Mouse (Mus musculus): ENCODE results near the gene Atxn7l2. TPM values are rescaled to one million over a fixed set of nuclear protein-coding genes. Genes with fewer than 3 reads are reported as not detected.

Gene Atxn7l2
- polyA plus RNA-seq, 1 experiment from 2014 or later, result 25.2 TPM

GRCm38 (mm10) chr3:108204470-108204869 is 6.3 kb downstream of the Atxn7l2 start:
- H3K36me3 ChIP-seq, result peaks cover 69% of the 10 kb centered on the region
- H3K27me3 ChIP-seq, result no peaks in the 10 kb centered on the region
- H3K4me1 ChIP-seq (replicated peaks), result peaks cover 34% of the 10 kb centered on the region
- H3K9ac ChIP-seq (replicated peaks), result no peak overlapping the region
- H3K4me2 ChIP-seq, result no peak overlapping the region
- ATAC-seq (ENCODE audit: insufficient number of reproducible peaks, insufficient read depth, low FRiP score, low TSS enrichment, low read depth), result no peak
- H3K4me3 ChIP-seq (replicated peaks), result no peak overlapping the region
- no peak overlapping the region for H3K27ac ChIP-seq
- WGBS, result 87% methylated on average over 11 of the region's 11 CpGs
- H3K9me3 ChIP-seq, result no peaks in the 10 kb centered on the region

GRCm38 (mm10) chr3:108203621-108204325 is 7.0 kb downstream of the Atxn7l2 start:
- Histone ChIP-seq H3K4me1 (replicated peaks) (peaks cover 27% of the 10 kb centered on the region), H3K4me2 (no peak overlapping the region), H3K4me3 (replicated peaks) (no peak overlapping the region), H3K27me3 (no peaks in the 10 kb centered on the region), H3K36me3 (peaks cover 75% of the 10 kb centered on the region), H3K9ac (replicated peaks) (no peak overlapping the region), H3K27ac (no peak overlapping the region), H3K9me3 (no peaks in the 10 kb centered on the region)
- 83% methylated on average over 11 of the region's 11 CpGs for WGBS
- ATAC-seq (ENCODE audit: insufficient number of reproducible peaks, insufficient read depth, low FRiP score, low TSS enrichment, low read depth), result no peak

DNA sequence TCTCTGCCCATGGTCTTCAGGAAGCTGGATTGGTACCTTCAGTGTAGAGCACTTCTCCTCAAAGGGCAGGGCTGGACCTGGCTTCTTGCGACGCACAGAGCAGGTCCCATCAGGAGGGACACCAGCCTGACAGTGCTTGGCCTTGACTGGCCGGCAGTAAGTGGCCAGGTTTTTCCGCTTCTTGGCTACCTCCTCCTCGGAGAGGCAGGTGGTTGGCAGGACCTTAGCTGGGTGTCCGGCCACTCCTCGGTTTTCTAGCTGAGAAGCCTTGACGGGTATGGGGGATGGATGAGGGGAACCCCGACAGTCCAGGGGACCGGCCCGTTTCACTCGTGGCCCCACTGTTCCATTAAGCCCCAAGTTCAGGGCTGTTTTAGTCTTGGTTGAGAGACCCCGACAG is 7.5 kb downstream of the Atxn7l2 start:
- Histone ChIP-seq H3K4me3 (replicated peaks) (no peak overlapping the region), H3K4me2 (no peak overlapping the region), H3K9me3 (no peaks in the 10 kb centered on the region), H3K36me3 (peaks cover 78% of the 10 kb centered on the region), H3K9ac (replicated peaks) (no peak overlapping the region), H3K4me1 (replicated peaks) (peaks cover 21% of the 10 kb centered on the region), H3K27ac (0 out of 2 replicates have a peak overlapping the region, but pooled peaks have one; percentile 12), H3K27me3 (no peaks in the 10 kb centered on the region)
- no peak for ATAC-seq (ENCODE audit: insufficient number of reproducible peaks, insufficient read depth, low FRiP score, low TSS enrichment, low read depth)
- WGBS, result 86% methylated on average over 13 of the region's 13 CpGs

DNA sequence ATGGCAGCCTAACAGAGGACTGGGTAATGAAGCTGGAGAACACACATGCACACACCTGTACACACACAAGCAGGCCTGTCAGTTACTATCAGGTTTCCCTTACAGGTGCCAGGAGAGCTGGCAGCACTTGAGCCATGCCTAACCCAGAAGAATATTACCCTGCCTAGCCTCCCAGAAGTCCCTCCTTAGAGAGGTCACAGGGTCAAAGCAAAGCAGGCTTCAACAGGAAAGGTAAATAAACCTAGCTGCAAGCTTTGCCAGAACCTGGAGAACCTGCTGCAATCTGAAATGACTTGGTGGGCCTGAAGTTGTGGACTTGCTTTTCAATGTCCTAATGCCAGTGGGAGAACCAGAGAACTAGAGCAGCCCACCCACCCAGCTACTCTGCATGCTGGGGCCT is 8.2 kb downstream of the Atxn7l2 start:
- no peak overlapping the region for H3K4me3 ChIP-seq (replicated peaks)
- H3K27ac ChIP-seq, result 0 out of 2 replicates have a peak overlapping the region, but pooled peaks have one; percentile 12
- H3K9me3 ChIP-seq, result no peaks in the 10 kb centered on the region
- H3K9ac ChIP-seq (replicated peaks), result no peak overlapping the region
- H3K36me3 ChIP-seq, result peaks cover 76% of the 10 kb centered on the region
- peaks cover 21% of the 10 kb centered on the region for H3K4me1 ChIP-seq (replicated peaks)
- H3K4me2 ChIP-seq, result no peak overlapping the region
- H3K27me3 ChIP-seq, result no peaks in the 10 kb centered on the region
- no peak for ATAC-seq (ENCODE audit: insufficient number of reproducible peaks, insufficient read depth, low FRiP score, low TSS enrichment, low read depth)

DNA sequence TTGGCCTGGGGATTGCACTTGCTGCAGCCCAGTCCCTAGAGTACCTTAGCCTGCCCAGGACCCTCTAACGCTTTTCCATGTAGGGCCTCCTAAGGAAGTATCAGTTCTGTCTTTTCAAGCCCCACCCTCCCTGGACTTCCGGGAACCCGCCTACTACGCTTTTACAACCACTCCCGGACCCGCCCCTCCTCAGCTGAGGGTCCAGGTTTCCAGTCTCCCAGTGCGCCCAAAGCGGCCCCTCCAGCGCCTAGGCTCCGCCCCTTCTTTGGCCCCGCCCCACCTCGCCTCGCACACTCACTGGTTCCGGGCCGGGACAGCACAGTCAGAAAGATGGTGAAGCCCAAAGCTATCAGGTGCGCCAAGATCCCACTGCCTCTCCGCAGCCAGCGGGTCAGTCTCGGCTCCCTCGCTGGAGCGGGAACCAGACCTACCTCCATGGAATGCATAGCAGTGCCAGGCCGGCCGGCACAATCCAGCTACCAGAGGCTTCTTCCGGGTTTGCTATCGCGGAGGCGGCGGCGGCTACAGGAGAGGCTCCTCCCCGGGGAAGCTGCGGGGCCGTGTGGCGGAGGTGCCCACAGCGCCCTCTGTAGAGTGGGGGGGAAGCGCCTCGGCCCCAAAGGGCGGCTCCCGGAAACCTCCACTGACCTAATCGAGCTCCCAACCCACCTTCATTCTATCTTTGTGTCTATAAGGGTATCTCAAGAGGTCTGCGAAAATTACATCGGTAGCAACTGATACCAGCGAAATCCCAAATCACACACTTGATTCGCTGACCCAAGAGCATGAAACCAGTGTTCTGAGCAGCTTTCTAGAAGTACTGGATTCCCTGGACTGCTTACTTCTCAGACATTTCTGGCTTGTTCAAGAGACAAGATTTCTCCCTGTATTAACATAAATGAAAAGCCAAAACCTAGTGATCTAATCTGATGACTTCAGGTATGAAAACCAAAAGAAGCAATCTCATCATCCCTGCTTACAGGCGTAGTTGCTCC is 10.1 kb downstream of the Atxn7l2 start, which contains the start of gene Cyb561d1:
Gene Cyb561d1 (minus strand): TSS at position 884 of the 995 bp plus-strand sequence.
- ATAC-seq (ENCODE audit: insufficient number of reproducible peaks, insufficient read depth, low FRiP score, low TSS enrichment, low read depth), result peak; percentile 88
- Histone ChIP-seq H3K9ac (replicated peaks) (peak within 1 kb of the TSS; percentile 58), H3K9me3 (no peaks in the 10 kb centered on the region), H3K4me3 (replicated peaks) (peak within 1 kb of the TSS; percentile 59), H3K36me3 (peaks cover 57% of the 10 kb centered on the region), H3K27me3 (no peaks in the 10 kb centered on the region), H3K4me2 (peak within 1 kb of the TSS; percentile 82), H3K4me1 (replicated peaks) (peaks cover 37% of the 10 kb centered on the region), H3K27ac (peak within 1 kb of the TSS; percentile 75)
- WGBS, result 3% methylated on average over 44 of the region's 44 CpGs

DNA sequence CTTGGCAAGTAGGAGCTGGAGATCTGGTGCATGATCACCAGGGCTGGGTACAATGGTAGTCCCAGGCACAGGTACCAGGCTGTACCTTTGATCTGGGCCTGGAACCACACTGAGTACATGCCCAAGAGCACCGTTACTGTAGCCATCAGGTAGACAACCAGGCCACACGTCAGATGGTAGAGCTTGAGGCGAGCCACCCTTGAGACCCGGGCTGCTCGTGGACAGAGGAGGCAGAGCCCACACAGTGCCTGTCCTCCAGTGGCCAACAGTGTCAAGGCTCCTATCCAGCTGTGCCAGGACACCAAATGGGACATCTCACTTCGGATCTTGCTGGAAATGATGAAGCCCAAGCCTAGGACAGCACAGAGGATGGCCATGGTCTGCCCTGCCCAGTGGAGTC is 11.5 kb downstream of the Atxn7l2 start:
- no peak for ATAC-seq (ENCODE audit: insufficient number of reproducible peaks, insufficient read depth, low FRiP score, low TSS enrichment, low read depth)
- Histone ChIP-seq H3K9me3 (no peaks in the 10 kb centered on the region), H3K27me3 (no peaks in the 10 kb centered on the region), H3K9ac (replicated peaks) (no peak overlapping the region), H3K4me2 (no peak overlapping the region), H3K36me3 (peaks cover 43% of the 10 kb centered on the region), H3K4me3 (replicated peaks) (no peak overlapping the region), H3K27ac (no peak overlapping the region), H3K4me1 (replicated peaks) (peaks cover 39% of the 10 kb centered on the region)
- 95% methylated on average over 6 of the region's 6 CpGs for WGBS

GRCm38 (mm10) chr3:108197066-108197497 is 13.7 kb downstream of the Atxn7l2 start:
- Histone ChIP-seq H3K9me3 (no peaks in the 10 kb centered on the region), H3K36me3 (peaks cover 23% of the 10 kb centered on the region), H3K9ac (replicated peaks) (peak overlapping the region; percentile 28; the same call in 1 of the 2 replicates), H3K27ac (no peak overlapping the region), H3K4me3 (replicated peaks) (0 out of 2 replicates have a peak overlapping the region, but pooled peaks have one; percentile 3), H3K4me1 (replicated peaks) (peaks cover 40% of the 10 kb centered on the region), H3K27me3 (no peaks in the 10 kb centered on the region), H3K4me2 (peak overlapping the region; percentile 45)
- no peak for ATAC-seq (ENCODE audit: insufficient number of reproducible peaks, insufficient read depth, low FRiP score, low TSS enrichment, low read depth)
- WGBS, result 14% methylated on average over 14 of the region's 14 CpGs

DNA sequence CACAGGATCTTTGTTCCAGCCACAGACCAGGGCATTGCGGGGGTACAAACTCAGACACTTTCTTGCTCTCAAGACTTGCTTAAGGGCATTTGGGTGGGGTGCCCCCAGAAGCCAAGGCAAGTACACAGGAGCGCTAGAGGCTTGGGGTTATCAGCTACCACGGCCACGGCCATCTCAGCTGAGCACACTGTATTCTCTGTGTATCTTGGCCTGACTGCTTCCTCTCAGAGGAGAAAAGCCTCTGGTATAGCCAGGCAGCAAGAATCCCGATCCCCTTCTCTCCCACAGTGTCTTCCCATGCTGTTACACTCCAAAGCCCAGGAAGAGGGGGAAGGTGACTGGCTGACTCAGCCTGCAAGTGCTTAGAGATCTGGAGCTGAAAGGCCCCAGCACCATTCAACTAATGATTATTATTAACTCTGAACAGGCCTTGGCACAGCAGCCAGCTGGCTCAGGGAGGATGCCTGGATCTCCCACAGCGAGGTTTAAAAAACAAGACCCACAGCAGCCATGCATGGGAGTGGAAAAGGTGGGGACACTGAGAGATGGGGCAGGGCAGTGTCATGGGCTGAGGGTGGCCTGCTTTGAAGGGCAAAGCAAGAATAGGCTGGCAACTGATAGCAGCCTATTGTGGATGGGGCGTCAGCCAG is 14.7 kb downstream of the Atxn7l2 start:
- Histone ChIP-seq H3K4me3 (replicated peaks) (no peak overlapping the region), H3K27ac (no peak overlapping the region), H3K9ac (replicated peaks) (no peak overlapping the region), H3K4me1 (replicated peaks) (peaks cover 36% of the 10 kb centered on the region), H3K9me3 (no peaks in the 10 kb centered on the region), H3K27me3 (no peaks in the 10 kb centered on the region), H3K36me3 (peaks cover 16% of the 10 kb centered on the region; the same call in 1 of the 2 replicates), H3K4me2 (no peak overlapping the region)
- 67% methylated on average over 7 of the region's 7 CpGs for WGBS
- ATAC-seq (ENCODE audit: insufficient number of reproducible peaks, insufficient read depth, low FRiP score, low TSS enrichment, low read depth), result no peak

- Histone ChIP-seq H3K27ac (no peak overlapping the region), H3K9ac (replicated peaks) (no peak overlapping the region), H3K4me1 (replicated peaks) (peaks cover 30% of the 10 kb centered on the region), H3K4me3 (replicated peaks) (no peak overlapping the region), H3K4me2 (no peak overlapping the region), H3K27me3 (no peaks in the 10 kb centered on the region), H3K36me3 (peaks cover 16% of the 10 kb centered on the region; the same call in 1 of the 2 replicates), H3K9me3 (no peaks in the 10 kb centered on the region)
- ATAC-seq (ENCODE audit: insufficient number of reproducible peaks, insufficient read depth, low FRiP score, low TSS enrichment, low read depth), result no peak
- 70% methylated on average over 4 of the region's 4 CpGs for WGBS
Measured at GRCm38 (mm10) chr3:108195287-108195686, 15.4 kb downstream of the Atxn7l2 start.

GRCm38 (mm10) chr3:108193686-108194085 is 17.0 kb downstream of the Atxn7l2 start:
- 70% methylated on average over 4 of the region's 4 CpGs for WGBS
- ATAC-seq (ENCODE audit: insufficient number of reproducible peaks, insufficient read depth, low FRiP score, low TSS enrichment, low read depth), result no peak
- H3K9ac ChIP-seq (replicated peaks), result no peak overlapping the region
- no peak overlapping the region for H3K4me3 ChIP-seq (replicated peaks)
- 0 out of 2 replicates have a peak overlapping the region, but pooled peaks have one; percentile 36 for H3K27ac ChIP-seq
- no peak overlapping the region for H3K4me2 ChIP-seq
- peaks cover 27% of the 10 kb centered on the region for H3K4me1 ChIP-seq (replicated peaks)
- H3K9me3 ChIP-seq, result no peaks in the 10 kb centered on the region
- no peaks in the 10 kb centered on the region for H3K27me3 ChIP-seq
- H3K36me3 ChIP-seq, result peaks cover 9% of the 10 kb centered on the region; the same call in 1 of the 2 replicates
